Mouse (Mus musculus) E14TG2a.4 (cell line): Measurements from ENCODE around the gene Gtf2h5.

ENCODE experiments used
- H3K27me3 ChIP-seq: 2 replicates; pipeline ENCODE4 v1.6.1; 2014; ENCODE audit warnings: low read length, control low read depth; ENCODE audit not compliant: insufficient read depth
- H3K36me3 ChIP-seq: 2 replicates; pipeline ENCODE4 v1.6.1; 2014; ENCODE audit warnings: low read length, control low read depth; ENCODE audit not compliant: insufficient read depth
- H3K4me1 ChIP-seq: replicated peaks from 2 replicates; pipeline ENCODE4 v1.6.1; 2014; ENCODE audit warnings: low read depth, low read length, control low read depth
- H3K4me3 ChIP-seq: replicated peaks from 2 replicates; pipeline ENCODE4 v1.5.1; 2014; ENCODE audit warnings: mild to moderate bottlenecking, low read length
- H3K9me3 ChIP-seq: 2 replicates; pipeline ENCODE4 v1.6.1; 2014; ENCODE audit warnings: low read length, control low read depth
- CTCF ChIP-seq: conservative IDR thresholded peaks from 2 replicates; pipeline ENCODE4 v1.5.1; 2014; ENCODE audit warnings: low read length
- NANOG ChIP-seq: IDR thresholded peaks from 2 replicates; pipeline ENCODE4 v1.6.1; 2014; ENCODE audit warnings: borderline replicate concordance, low read length, mixed read lengths
- POU5F1 ChIP-seq: IDR thresholded peaks from 2 replicates; pipeline ENCODE4 v1.6.1; 2014; ENCODE audit warnings: low read length, borderline replicate concordance

Gene Gtf2h5

GRCm38 (mm10) chr17:6063532-6063931, 16.1 kb upstream of the Gtf2h5 start:
- no peak for TF ChIP-seq CTCF
- TF ChIP-seq NANOG = no peak
- TF ChIP-seq POU5F1 = no peak
- Histone ChIP-seq H3K36me3 (peaks cover 81% of the 10 kb centered on the region), H3K4me3 (no peak overlapping the region), H3K9me3 (no peaks in the 10 kb centered on the region), H3K27me3 (no peaks in the 10 kb centered on the region), H3K4me1 (no peaks in the 10 kb centered on the region)

- peaks cover 83% of the 10 kb centered on the region for H3K36me3 ChIP-seq
- no peaks in the 10 kb centered on the region for H3K27me3 ChIP-seq
- no peak overlapping the region for H3K4me3 ChIP-seq
- TF ChIP-seq POU5F1 (no peak), NANOG (no peak), CTCF (no peak)
- H3K9me3 ChIP-seq = no peaks in the 10 kb centered on the region
- H3K4me1 ChIP-seq = no peaks in the 10 kb centered on the region
Measured at GRCm38 (mm10) chr17:6066021-6066420, 13.6 kb upstream of the Gtf2h5 start.

- Histone ChIP-seq H3K9me3 (no peaks in the 10 kb centered on the region), H3K4me1 (peaks cover 2% of the 10 kb centered on the region), H3K27me3 (no peaks in the 10 kb centered on the region), H3K4me3 (no peak overlapping the region), H3K36me3 (peaks cover 92% of the 10 kb centered on the region)
- no peak for TF ChIP-seq CTCF
- TF ChIP-seq POU5F1 = no peak
- TF ChIP-seq NANOG = no peak
Measured at GRCm38 (mm10) chr17:6067613-6068012, 12.0 kb upstream of the Gtf2h5 start.

- H3K27me3 ChIP-seq = no peaks in the 10 kb centered on the region
- peaks cover 16% of the 10 kb centered on the region for H3K4me1 ChIP-seq
- TF ChIP-seq CTCF (no peak), NANOG (no peak), POU5F1 (no peak)
- H3K4me3 ChIP-seq = no peak overlapping the region
- peaks cover 88% of the 10 kb centered on the region for H3K36me3 ChIP-seq
- H3K9me3 ChIP-seq = no peaks in the 10 kb centered on the region
Measured at GRCm38 (mm10) chr17:6069866-6070265, 9.7 kb upstream of the Gtf2h5 start.

- Histone ChIP-seq H3K4me3 (no peak overlapping the region), H3K9me3 (no peaks in the 10 kb centered on the region), H3K36me3 (peaks cover 58% of the 10 kb centered on the region), H3K27me3 (no peaks in the 10 kb centered on the region), H3K4me1 (peaks cover 21% of the 10 kb centered on the region)
- TF ChIP-seq CTCF = no peak
- TF ChIP-seq POU5F1 = no peak
- no peak for TF ChIP-seq NANOG
Measured at GRCm38 (mm10) chr17:6073405-6073804, 6.2 kb upstream of the Gtf2h5 start.

GRCm38 (mm10) chr17:6083323-6083890, 3.8 kb downstream of the Gtf2h5 start:
- Histone ChIP-seq H3K4me1 (peaks cover 11% of the 10 kb centered on the region), H3K4me3 (no peak overlapping the region), H3K27me3 (no peaks in the 10 kb centered on the region), H3K36me3 (peaks cover 63% of the 10 kb centered on the region), H3K9me3 (no peaks in the 10 kb centered on the region)
- TF ChIP-seq NANOG = no peak

GRCm38 (mm10) chr17:6091604-6092003, 12.0 kb downstream of the Gtf2h5 start:
- TF ChIP-seq NANOG = no peak
- TF ChIP-seq POU5F1 = no peak
- no peak for TF ChIP-seq CTCF
- peaks cover 6% of the 10 kb centered on the region; the same call in 1 of the 2 replicates for H3K4me1 ChIP-seq
- no peaks in the 10 kb centered on the region for H3K9me3 ChIP-seq
- H3K36me3 ChIP-seq = peaks cover 34% of the 10 kb centered on the region
- H3K27me3 ChIP-seq = no peaks in the 10 kb centered on the region
- H3K4me3 ChIP-seq = no peak overlapping the region

GRCm38 (mm10) chr17:6095579-6095978, 16.0 kb downstream of the Gtf2h5 start:
- TF ChIP-seq NANOG (no peak), POU5F1 (no peak), CTCF (no peak)
- Histone ChIP-seq H3K4me1 (peaks cover 6% of the 10 kb centered on the region; the same call in 1 of the 2 replicates), H3K9me3 (no peaks in the 10 kb centered on the region), H3K27me3 (no peaks in the 10 kb centered on the region), H3K4me3 (no peak overlapping the region), H3K36me3 (peaks cover 12% of the 10 kb centered on the region)

GRCm38 (mm10) chr17:6097884-6098283, 18.3 kb downstream of the Gtf2h5 start:
- Histone ChIP-seq H3K9me3 (no peaks in the 10 kb centered on the region), H3K27me3 (peaks cover 7% of the 10 kb centered on the region; the same call in 1 of the 2 replicates), H3K36me3 (no peaks in the 10 kb centered on the region), H3K4me3 (no peak overlapping the region), H3K4me1 (no peaks in the 10 kb centered on the region)
- TF ChIP-seq NANOG (no peak), POU5F1 (no peak), CTCF (peak; percentile 81)
